In genomic region chr19:5756991-5757636, GRCm38 (mm10) we compare ENCODE assay signal across 9 mouse cellular contexts. TPM values are rescaled to one million over a fixed set of nuclear protein-coding genes. Genes with fewer than 3 reads are reported as not detected.
DNase-seq lines count a peak whose midpoint lies in the region; ATAC-seq and TF ChIP-seq lines count a peak whose summit lies in the region.
"Had no signal": no experiment of that assay in that cellular context is flagged by ENCODE, and none has a peak within 500 bp of the region (broad histone marks: within the 10 kb centered on the region; RNA-seq: fewer than 3 reads in every experiment).

No protein-coding gene starts in this region.

- no peak overlapping the region for H3ac ChIP-seq in myocyte (ENCODE audit: control insufficient read depth, insufficient read length)

- peak overlapping the region; percentile 42 for H3K4me2 ChIP-seq in forebrain, embryonic 12.5 days
- peak overlapping the region; percentile 28 for H3K4me2 ChIP-seq in intestine, embryonic 14.5 days (ENCODE audit: low read length)
- H3K4me2 ChIP-seq in myocyte (ENCODE audit: low read depth), result no peak overlapping the region

- peaks cover 50% of the 10 kb centered on the region for H3K36me3 ChIP-seq in forebrain, embryonic 12.5 days (replicated peaks)
- H3K36me3 ChIP-seq in intestine, embryonic 14.5 days (ENCODE audit: control insufficient read depth, insufficient read depth, low read length), result peaks cover 64% of the 10 kb centered on the region
- H3K36me3 ChIP-seq in myocyte (ENCODE audit: control insufficient read depth, insufficient read depth), result peaks cover 8% of the 10 kb centered on the region

- no peak overlapping the region for H3K27ac ChIP-seq in forebrain, embryonic 12.5 days
- H3K27ac ChIP-seq in intestine, embryonic 14.5 days (ENCODE audit: low read depth), result no peak overlapping the region
- H3K27ac ChIP-seq: macrophage had no signal

- WGBS in forebrain, embryonic 12.5 days, result 11% methylated on average over 36 of the region's 36 CpGs
- 28% methylated on average over 36 of the region's 36 CpGs for WGBS in intestine, embryonic 14.5 days

- H3K4me3 ChIP-seq in forebrain, embryonic 12.5 days (replicated peaks), result peak overlapping the region; percentile 28
- H3K4me3 ChIP-seq in intestine, embryonic 14.5 days (ENCODE audit: low read depth, low read length), result no peak overlapping the region; the same call in 1 of the 2 replicates
- no peak overlapping the region for H3K4me3 ChIP-seq in myocyte

- H3K27me3 ChIP-seq in forebrain, embryonic 12.5 days, result peaks cover 69% of the 10 kb centered on the region
- H3K27me3 ChIP-seq in intestine, embryonic 14.5 days (replicated peaks; ENCODE audit: control insufficient read depth, insufficient read depth, low read length), result peaks cover 28% of the 10 kb centered on the region
- no peaks in the 10 kb centered on the region for H3K27me3 ChIP-seq in myocyte (ENCODE audit: control insufficient read depth, insufficient read depth, insufficient read length)

- peak; percentile 46; the same call in 1 of the 2 replicates for ATAC-seq in forebrain, embryonic 12.5 days (ENCODE audit: low FRiP score)
- ATAC-seq in intestine, embryonic 14.5 days (replicated peaks; ENCODE audit: low FRiP score, low TSS enrichment, low read depth), result no peak; the same call in 1 of the 2 replicates
- ATAC-seq in CD4-positive, CD25-positive, alpha-beta regulatory T cell, adult 4 months, result no peak

- no peaks in the 10 kb centered on the region for H3K9me3 ChIP-seq in forebrain, embryonic 12.5 days
- no peaks in the 10 kb centered on the region for H3K9me3 ChIP-seq in intestine, embryonic 14.5 days (ENCODE audit: control insufficient read depth, low read length)

- H3K79me2 ChIP-seq in myocyte (ENCODE audit: control insufficient read depth, insufficient read depth), result no peaks in the 10 kb centered on the region

- DNase-seq in kidney, postnatal 10 days, result peak; percentile 41
- no peak for DNase-seq in kidney, adult 8-10 months
- peak; percentile 59 for DNase-seq in intestine, embryonic 14.5 days (ENCODE audit: low spot score)
- DNase-seq in thymus, postnatal 4 days, result no peak
- DNase-seq in testis, postnatal 14 days (ENCODE audit: low spot score), result no peak

- TF ChIP-seq POLR2A in myocyte (IDR thresholded peaks at IDR 0.05; ENCODE audit: insufficient read length, low read depth), result no peak

- peak overlapping the region; percentile 51 for H3K9ac ChIP-seq in forebrain, embryonic 12.5 days
- 0 out of 2 replicates have a peak overlapping the region, but pooled peaks have one; percentile 16 for H3K9ac ChIP-seq in intestine, embryonic 14.5 days (ENCODE audit: low read length)

- H3K4me1 ChIP-seq in forebrain, embryonic 12.5 days, result peaks cover 13% of the 10 kb centered on the region
- peaks cover 7% of the 10 kb centered on the region; the same call in 1 of the 2 replicates for H3K4me1 ChIP-seq in intestine, embryonic 14.5 days (replicated peaks; ENCODE audit: control insufficient read depth, insufficient read depth, low read length)

TF ChIP-seq in myocyte, 11 proteins besides CTCF, POLR2A, EP300 and RAD21:
- TF ChIP-seq POLR2AphosphoS2 (IDR thresholded peaks at IDR 0.05; ENCODE audit: insufficient read length, low read depth) (peak; percentile 75), MYOG (IDR thresholded peaks at IDR 0.05; ENCODE audit: control insufficient read depth in 1 of 3, insufficient read depth in 1 of 3, insufficient read length in 2 of 3, low read depth in 2 of 3) (no peak), E2F4 (IDR thresholded peaks at IDR 0.05; ENCODE audit: insufficient read depth) (no peak)

RNA-seq across cellular contexts. Expression of gene Scyl1, which starts 14.1 kb away (rescaled TPM):
- polyA plus RNA-seq in forebrain, embryonic 12.5 days (2016; fragmentation: Nextera tagmentation; extraction: Ambion mirVana), result 63.4 and 65.3 TPM in 2 replicates
- polyA plus RNA-seq in intestine, embryonic 14.5 days (2014; fragmentation: Nextera tagmentation; extraction: Ambion mirVana), result 68.8 and 69.2 TPM in 2 replicates
- 73.5 TPM for polyA plus RNA-seq in myocyte (2012; fragmentation: generic; extraction: Trizol)
- polyA plus RNA-seq in CD4-positive, CD25-positive, alpha-beta regulatory T cell, adult 4 months (2017; shearing (Covaris generic)), result 10 to 100 TPM; 15.1 to 19.4 TPM

RNA-seq across cellular contexts. Expression of gene Ltbp3, which starts 16.4 kb away (rescaled TPM):
- polyA plus RNA-seq in forebrain, embryonic 12.5 days (2016; fragmentation: Nextera tagmentation; extraction: Ambion mirVana), result 10.0 and 12.0 TPM in 2 replicates
- polyA plus RNA-seq in intestine, embryonic 14.5 days (2014; fragmentation: Nextera tagmentation; extraction: Ambion mirVana), result 30.1 and 36.0 TPM in 2 replicates
- polyA plus RNA-seq in myocyte (2012; fragmentation: generic; extraction: Trizol), result 100 TPM
- polyA plus RNA-seq in CD4-positive, CD25-positive, alpha-beta regulatory T cell, adult 4 months (2017; shearing (Covaris generic)), result not detected

RNA-seq across cellular contexts. Expression of gene Fam89b, which starts 27.7 kb away (rescaled TPM):
- polyA plus RNA-seq in forebrain, embryonic 12.5 days (2016; fragmentation: Nextera tagmentation; extraction: Ambion mirVana), result 170 and 172 TPM in 2 replicates
- polyA plus RNA-seq in intestine, embryonic 14.5 days (2014; fragmentation: Nextera tagmentation; extraction: Ambion mirVana), result 85.8 and 95.7 TPM in 2 replicates
- polyA plus RNA-seq in myocyte (2012; fragmentation: generic; extraction: Trizol), result 77.4 TPM
- polyA plus RNA-seq in CD4-positive, CD25-positive, alpha-beta regulatory T cell, adult 4 months (2017; shearing (Covaris generic)), result 10 to 100 TPM; 43.5 to 55.3 TPM

RNA-seq across cellular contexts. Expression of gene Ehbp1l1, which starts 31.0 kb away (rescaled TPM):
- polyA plus RNA-seq in forebrain, embryonic 12.5 days (2016; fragmentation: Nextera tagmentation; extraction: Ambion mirVana), result 6.1 and 6.7 TPM in 2 replicates
- 29.6 and 33.6 TPM in 2 replicates for polyA plus RNA-seq in intestine, embryonic 14.5 days (2014; fragmentation: Nextera tagmentation; extraction: Ambion mirVana)
- polyA plus RNA-seq in myocyte (2012; fragmentation: generic; extraction: Trizol), result 97.4 TPM
- polyA plus RNA-seq in CD4-positive, CD25-positive, alpha-beta regulatory T cell, adult 4 months (2017; shearing (Covaris generic)), result 10 to 100 TPM; 14.4 to 20.7 TPM

RNA-seq across cellular contexts. Expression of gene Kcnk7, which starts 52.9 kb away (rescaled TPM):
- polyA plus RNA-seq in forebrain, embryonic 12.5 days (2016; fragmentation: Nextera tagmentation; extraction: Ambion mirVana), result 0.29 TPM in 1 of 2 replicates, not detected in the other
- 0.30 and 0.45 TPM in 2 replicates for polyA plus RNA-seq in intestine, embryonic 14.5 days (2014; fragmentation: Nextera tagmentation; extraction: Ambion mirVana)
- polyA plus RNA-seq in myocyte (2012; fragmentation: generic; extraction: Trizol), result 0.12 TPM
- polyA plus RNA-seq in CD4-positive, CD25-positive, alpha-beta regulatory T cell, adult 4 months (2017; shearing (Covaris generic)), result 1 to 10 TPM; 1.9 to 2.4 TPM
- polyA plus RNA-seq: macrophage had no signal

Comparison
In these comparisons a context has a peak if more than half of its experiments do, and no peak if none do; other contexts are left out.
1. DNase-seq: peak in kidney, postnatal 10 days (single experiment) and intestine, embryonic 14.5 days (single experiment); none in kidney, adult 8-10 months (0 of 2), thymus, postnatal 4 days (single experiment) and testis, postnatal 14 days (single experiment).